Mouse (Mus musculus): ENCODE results near the gene Tst. TPM values are rescaled to one million over a fixed set of nuclear protein-coding genes. Genes with fewer than 3 reads are reported as not detected.
A peak's percentile ranks its signal among the peaks of the same experiment; 100 is the strongest.

Gene Tst
- polyA plus RNA-seq, 1 experiment = 1.4 TPM

- Histone ChIP-seq H3K4me1 (ENCODE audit: control insufficient read depth, insufficient read depth, low read length) (peaks cover 7% of the 10 kb centered on the region), H3K4me3 (ENCODE audit: insufficient read depth, low read length) (no peak overlapping the region), H3K27ac (ENCODE audit: insufficient read depth, low read depth, low read length) (no peak overlapping the region)
- TF ChIP-seq CTCF (IDR thresholded peaks at IDR 0.05; ENCODE audit: low read depth, low read length) = no peak
- no peak for TF ChIP-seq POLR2A (IDR thresholded peaks at IDR 0.05; ENCODE audit: borderline replicate concordance, low read depth, low read length)
These were observed 27.2 kb downstream of the Tst start for GRCm38 (mm10) chr15:78378556-78378955.

DNA sequence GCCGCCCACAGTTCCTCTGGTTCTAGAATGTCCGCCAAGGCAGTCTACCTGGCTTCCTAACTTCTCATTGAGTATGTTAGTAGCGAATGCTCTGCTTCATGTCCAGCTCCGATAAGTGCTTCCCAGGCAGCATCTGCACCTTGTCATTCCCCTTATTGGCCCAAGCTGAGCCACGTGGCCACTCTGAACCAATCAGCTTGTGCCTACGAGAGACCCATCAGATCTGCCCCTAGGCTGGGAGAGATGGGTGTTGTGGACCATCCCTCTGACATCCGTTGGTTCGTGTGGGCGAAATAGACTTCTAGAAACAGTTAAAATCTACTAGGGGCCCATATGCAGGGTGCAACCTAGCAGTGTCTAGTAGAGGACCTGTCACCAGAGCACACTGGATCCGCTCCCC, 27.8 kb downstream of the Tst start:
- Histone ChIP-seq H3K4me3 (ENCODE audit: insufficient read depth, low read length) (no peak overlapping the region), H3K27ac (ENCODE audit: insufficient read depth, low read depth, low read length) (no peak overlapping the region), H3K4me1 (ENCODE audit: control insufficient read depth, insufficient read depth, low read length) (peaks cover 10% of the 10 kb centered on the region)
- TF ChIP-seq CTCF (IDR thresholded peaks at IDR 0.05; ENCODE audit: low read depth, low read length) (no peak), POLR2A (IDR thresholded peaks at IDR 0.05; ENCODE audit: borderline replicate concordance, low read depth, low read length) (no peak)

GRCm38 (mm10) chr15:78374204-78374603, 31.5 kb downstream of the Tst start:
- TF ChIP-seq CTCF (IDR thresholded peaks at IDR 0.05; ENCODE audit: low read depth, low read length) = no peak; the same call in 1 of the 2 replicates
- no peak for TF ChIP-seq POLR2A (IDR thresholded peaks at IDR 0.05; ENCODE audit: borderline replicate concordance, low read depth, low read length)
- peaks cover 29% of the 10 kb centered on the region for H3K4me1 ChIP-seq (ENCODE audit: control insufficient read depth, insufficient read depth, low read length)
- H3K4me3 ChIP-seq (ENCODE audit: insufficient read depth, low read length) = no peak overlapping the region
- no peak overlapping the region for H3K27ac ChIP-seq (ENCODE audit: insufficient read depth, low read depth, low read length)

- Histone ChIP-seq H3K27ac (ENCODE audit: insufficient read depth, low read depth, low read length) (no peak overlapping the region), H3K4me1 (ENCODE audit: control insufficient read depth, insufficient read depth, low read length) (peaks cover 39% of the 10 kb centered on the region), H3K4me3 (ENCODE audit: insufficient read depth, low read length) (no peak overlapping the region)
- TF ChIP-seq POLR2A (IDR thresholded peaks at IDR 0.05; ENCODE audit: borderline replicate concordance, low read depth, low read length) (no peak), CTCF (IDR thresholded peaks at IDR 0.05; ENCODE audit: low read depth, low read length) (no peak)
These were observed 32.9 kb downstream of the Tst start for GRCm38 (mm10) chr15:78372796-78373195.

DNA sequence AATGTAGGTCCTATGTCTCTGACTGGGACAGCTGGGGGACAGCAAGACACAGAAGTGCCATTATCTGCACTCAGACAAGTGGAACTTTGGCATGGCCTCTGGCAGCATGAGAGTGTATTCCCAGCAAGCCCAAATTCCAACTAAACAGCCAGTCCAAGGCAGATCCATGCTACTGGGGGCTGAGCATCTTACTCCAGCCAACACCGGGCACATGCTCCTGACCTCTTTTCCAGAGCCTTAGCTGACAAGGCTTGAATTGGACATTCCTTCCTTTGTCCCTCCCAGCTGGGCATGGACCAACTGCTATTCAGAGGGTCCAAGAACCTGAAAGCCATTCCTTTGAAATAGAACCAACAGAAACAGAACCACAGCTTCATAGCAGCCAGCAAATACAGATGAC, 36.1 kb downstream of the Tst start:
- TF ChIP-seq POLR2A (IDR thresholded peaks at IDR 0.05; ENCODE audit: borderline replicate concordance, low read depth, low read length) (no peak), CTCF (IDR thresholded peaks at IDR 0.05; ENCODE audit: low read depth, low read length) (no peak)
- Histone ChIP-seq H3K27ac (ENCODE audit: insufficient read depth, low read depth, low read length) (no peak overlapping the region), H3K4me1 (ENCODE audit: control insufficient read depth, insufficient read depth, low read length) (peaks cover 40% of the 10 kb centered on the region), H3K4me3 (ENCODE audit: insufficient read depth, low read length) (no peak overlapping the region)

GRCm38 (mm10) chr15:78368926-78369346, 36.8 kb downstream of the Tst start:
- Histone ChIP-seq H3K27ac (ENCODE audit: insufficient read depth, low read depth, low read length) (no peak overlapping the region), H3K4me3 (ENCODE audit: insufficient read depth, low read length) (no peak overlapping the region), H3K4me1 (ENCODE audit: control insufficient read depth, insufficient read depth, low read length) (peaks cover 37% of the 10 kb centered on the region)
- TF ChIP-seq CTCF (IDR thresholded peaks at IDR 0.05; ENCODE audit: low read depth, low read length) = peak; percentile 93
- no peak for TF ChIP-seq POLR2A (IDR thresholded peaks at IDR 0.05; ENCODE audit: borderline replicate concordance, low read depth, low read length)

GRCm38 (mm10) chr15:78367811-78368210, 37.9 kb downstream of the Tst start:
- Histone ChIP-seq H3K4me3 (ENCODE audit: insufficient read depth, low read length) (no peak overlapping the region), H3K27ac (ENCODE audit: insufficient read depth, low read depth, low read length) (no peak overlapping the region), H3K4me1 (ENCODE audit: control insufficient read depth, insufficient read depth, low read length) (peaks cover 34% of the 10 kb centered on the region)
- TF ChIP-seq CTCF (IDR thresholded peaks at IDR 0.05; ENCODE audit: low read depth, low read length) (no peak), POLR2A (IDR thresholded peaks at IDR 0.05; ENCODE audit: borderline replicate concordance, low read depth, low read length) (no peak)

GRCm38 (mm10) chr15:78366875-78367274, 38.8 kb downstream of the Tst start:
- H3K4me1 ChIP-seq (ENCODE audit: control insufficient read depth, insufficient read depth, low read length) = peaks cover 25% of the 10 kb centered on the region
- TF ChIP-seq CTCF (IDR thresholded peaks at IDR 0.05; ENCODE audit: low read depth, low read length) (no peak), POLR2A (IDR thresholded peaks at IDR 0.05; ENCODE audit: borderline replicate concordance, low read depth, low read length) (no peak)
- no peak overlapping the region for H3K4me3 ChIP-seq (ENCODE audit: insufficient read depth, low read length)
- H3K27ac ChIP-seq (ENCODE audit: insufficient read depth, low read depth, low read length) = no peak overlapping the region

DNA sequence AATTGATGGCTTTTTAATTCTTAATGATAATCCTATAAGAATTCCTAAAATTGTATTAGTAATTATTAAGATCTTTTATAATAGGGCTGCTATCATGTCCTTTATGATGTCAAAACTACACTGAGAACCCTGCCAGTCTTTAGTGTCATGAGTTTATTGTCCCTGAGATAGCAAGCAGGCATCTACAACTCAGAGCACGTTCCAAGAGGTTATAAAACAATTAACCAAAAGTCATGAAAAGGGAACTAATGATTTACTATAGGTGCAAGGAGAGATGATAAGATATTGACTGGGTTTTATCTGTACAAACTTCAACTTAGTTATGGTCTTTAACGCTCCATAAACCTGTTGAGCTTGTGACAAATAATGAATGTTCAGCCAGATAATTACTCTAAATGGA, 39.8 kb downstream of the Tst start:
- Histone ChIP-seq H3K27ac (ENCODE audit: insufficient read depth, low read depth, low read length) (no peak overlapping the region), H3K4me1 (ENCODE audit: control insufficient read depth, insufficient read depth, low read length) (peaks cover 25% of the 10 kb centered on the region), H3K4me3 (ENCODE audit: insufficient read depth, low read length) (no peak overlapping the region)
- no peak for TF ChIP-seq CTCF (IDR thresholded peaks at IDR 0.05; ENCODE audit: low read depth, low read length)
- no peak for TF ChIP-seq POLR2A (IDR thresholded peaks at IDR 0.05; ENCODE audit: borderline replicate concordance, low read depth, low read length)

DNA sequence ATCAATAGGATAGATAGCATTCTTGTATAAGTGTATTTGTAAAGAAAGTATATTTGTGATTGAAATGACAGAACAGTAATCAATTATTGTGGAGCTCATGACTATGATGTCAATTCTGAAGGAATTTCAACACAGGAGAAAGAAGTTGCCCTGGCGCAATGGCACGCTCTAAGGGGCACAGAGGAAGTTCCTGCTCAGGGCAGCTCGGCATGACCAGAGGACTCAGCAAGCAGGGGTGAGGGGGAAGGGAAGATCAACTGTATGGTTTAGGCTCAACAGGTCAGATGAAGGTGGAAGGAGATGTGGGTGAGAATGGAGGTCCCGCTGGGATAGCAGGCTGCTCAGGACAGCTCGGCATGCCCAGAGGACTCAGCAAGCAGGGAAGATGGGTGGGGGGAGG, 50.2 kb downstream of the Tst start:
- H3K27ac ChIP-seq (ENCODE audit: insufficient read depth, low read depth, low read length) = peak overlapping the region; percentile 48; the same call in 1 of the 2 replicates
- peaks cover 24% of the 10 kb centered on the region for H3K4me1 ChIP-seq (ENCODE audit: control insufficient read depth, insufficient read depth, low read length)
- no peak overlapping the region for H3K4me3 ChIP-seq (ENCODE audit: insufficient read depth, low read length)
- TF ChIP-seq POLR2A (IDR thresholded peaks at IDR 0.05; ENCODE audit: borderline replicate concordance, low read depth, low read length) = no peak
- TF ChIP-seq CTCF (IDR thresholded peaks at IDR 0.05; ENCODE audit: low read depth, low read length) = no peak

- peaks cover 24% of the 10 kb centered on the region for H3K4me1 ChIP-seq (ENCODE audit: control insufficient read depth, insufficient read depth, low read length)
- no peak overlapping the region for H3K4me3 ChIP-seq (ENCODE audit: insufficient read depth, low read length)
- peak overlapping the region; percentile 48; the same call in 1 of the 2 replicates for H3K27ac ChIP-seq (ENCODE audit: insufficient read depth, low read depth, low read length)
- TF ChIP-seq POLR2A (IDR thresholded peaks at IDR 0.05; ENCODE audit: borderline replicate concordance, low read depth, low read length) (no peak), CTCF (IDR thresholded peaks at IDR 0.05; ENCODE audit: low read depth, low read length) (peak; percentile 41; the same call in 1 of the 2 replicates)
These were observed 50.7 kb downstream of the Tst start for GRCm38 (mm10) chr15:78354958-78355357.
